Mouse (Mus musculus) gastrocnemius, adult 2 months (tissue): Measurements from ENCODE around the gene Cuedc2. TPM values are rescaled to one million over a fixed set of nuclear protein-coding genes. Genes with fewer than 3 reads are reported as not detected.
A peak's percentile ranks its signal among the peaks of the same experiment; 100 is the strongest.

Experiments used
- DNase-seq: peaks from one replicate; pipeline ENCODE4 v3.0.0; 2022
- H3K27ac ChIP-seq: fragments of 200-600 bp; 2 replicates; pipeline ENCODE4 v1.8.1; 2022; ENCODE audit warnings: mild to moderate bottlenecking
- H3K4me3 ChIP-seq: fragments of 200-600 bp; 2 replicates; pipeline ENCODE4 v1.8.1; 2022; ENCODE audit warnings: mild to moderate bottlenecking, moderate library complexity
- CTCF ChIP-seq: fragments of 200-600 bp; IDR thresholded peaks from 2 replicates; pipeline ENCODE4 v1.8.1; 2022; ENCODE audit warnings: antibody characterized with exemption, mild to moderate bottlenecking, moderate library complexity
- intact Hi-C: fragments of 180-260 bp; cut with DNase I; formaldehyde crosslinking; loops from one replicate; pipeline ENCODE4 v1.15.1; 2025
- total RNA-seq, 2 experiments: library from RNA; stranded (reverse); gene quantifications; 2 replicates each; pipeline ENCODE4 v1.2.3; 2021

Gene Cuedc2
- total RNA-seq, 2 experiments from 2014 or later = 58.2 to 67.6 TPM

GRCm38 (mm10) chr19:46332721-46333339, 5.7 kb downstream of the Cuedc2 start:
- intact Hi-C loops = loop anchor here (10.0 kb wide), 1 partner anchor 112 kb away; no protein-coding TSS in a partner anchor
- TF ChIP-seq CTCF = no peak
- Histone ChIP-seq H3K27ac (no peak overlapping the region), H3K4me3 (no peak overlapping the region)
- no peak for DNase-seq

- Histone ChIP-seq H3K4me3 (no peak overlapping the region), H3K27ac (no peak overlapping the region)
- DNase-seq = no peak
- intact Hi-C loops = loop anchor here (10.0 kb wide), 1 partner anchor 113 kb away; no protein-coding TSS in a partner anchor
- no peak for TF ChIP-seq CTCF
Observed at GRCm38 (mm10) chr19:46331936-46332335, 6.6 kb downstream of the Cuedc2 start.

DNA sequence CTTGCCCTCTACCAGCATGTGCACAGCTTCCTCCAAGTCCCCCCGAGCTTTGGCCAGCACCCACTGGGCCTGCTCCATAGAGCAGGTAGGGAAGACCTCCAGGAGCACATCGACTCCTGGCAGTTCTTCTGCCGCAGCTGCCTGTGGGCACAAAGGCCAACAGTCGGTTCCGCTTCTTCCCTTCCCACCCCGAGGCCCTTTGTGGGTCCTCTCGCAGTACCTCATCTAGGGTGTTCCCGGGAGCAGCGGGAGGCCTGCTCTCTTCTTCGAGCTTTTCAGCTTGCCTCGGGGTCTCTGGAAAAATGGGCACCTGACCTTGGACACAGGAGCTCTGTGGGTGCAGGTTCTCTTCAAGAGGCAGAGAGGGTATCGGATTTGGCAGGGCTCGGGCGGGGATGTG, 7.2 kb downstream of the Cuedc2 start:
- no peak overlapping the region for H3K4me3 ChIP-seq
- H3K27ac ChIP-seq = no peak overlapping the region
- DNase-seq = no peak
- TF ChIP-seq CTCF = no peak
- intact Hi-C loops = loop anchor here (10.0 kb wide), 1 partner anchor 113 kb away; no protein-coding TSS in a partner anchor

DNA sequence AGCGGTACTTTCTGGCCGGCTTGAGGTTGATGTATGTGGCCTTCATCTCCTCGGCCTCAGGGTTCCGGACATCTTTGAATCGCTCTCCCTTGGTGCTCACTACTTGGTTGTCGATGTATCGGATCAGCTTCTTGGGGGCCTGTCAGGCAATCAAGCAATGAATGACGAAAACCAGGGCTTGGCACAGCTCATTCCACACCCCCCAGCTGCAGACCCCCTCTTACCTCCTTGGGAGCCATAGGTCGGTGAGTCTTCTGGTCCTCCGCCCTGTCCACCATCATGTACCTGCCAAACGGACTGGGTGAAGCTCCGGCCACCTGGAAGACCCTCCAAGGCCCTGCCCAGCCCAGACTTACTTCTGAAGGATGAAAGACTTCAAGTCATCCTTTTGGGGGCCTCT, 7.8 kb downstream of the Cuedc2 start:
- DNase-seq = no peak
- no peak for TF ChIP-seq CTCF
- no peak overlapping the region for H3K27ac ChIP-seq
- intact Hi-C loops = loop anchor here (10.0 kb wide), 1 partner anchor 114 kb away; no protein-coding TSS in a partner anchor
- H3K4me3 ChIP-seq = no peak overlapping the region

- TF ChIP-seq CTCF = peak; percentile 91
- Histone ChIP-seq H3K27ac (0 out of 2 replicates have a peak overlapping the region, but pooled peaks have one; percentile 36), H3K4me3 (peak overlapping the region; percentile 21)
- peak; percentile 88 for DNase-seq
- intact Hi-C loops = loop anchor here (10.0 kb wide), 1 partner anchor 115 kb away; no protein-coding TSS in a partner anchor
Observed at GRCm38 (mm10) chr19:46329951-46330350, 8.6 kb downstream of the Cuedc2 start.

DNA sequence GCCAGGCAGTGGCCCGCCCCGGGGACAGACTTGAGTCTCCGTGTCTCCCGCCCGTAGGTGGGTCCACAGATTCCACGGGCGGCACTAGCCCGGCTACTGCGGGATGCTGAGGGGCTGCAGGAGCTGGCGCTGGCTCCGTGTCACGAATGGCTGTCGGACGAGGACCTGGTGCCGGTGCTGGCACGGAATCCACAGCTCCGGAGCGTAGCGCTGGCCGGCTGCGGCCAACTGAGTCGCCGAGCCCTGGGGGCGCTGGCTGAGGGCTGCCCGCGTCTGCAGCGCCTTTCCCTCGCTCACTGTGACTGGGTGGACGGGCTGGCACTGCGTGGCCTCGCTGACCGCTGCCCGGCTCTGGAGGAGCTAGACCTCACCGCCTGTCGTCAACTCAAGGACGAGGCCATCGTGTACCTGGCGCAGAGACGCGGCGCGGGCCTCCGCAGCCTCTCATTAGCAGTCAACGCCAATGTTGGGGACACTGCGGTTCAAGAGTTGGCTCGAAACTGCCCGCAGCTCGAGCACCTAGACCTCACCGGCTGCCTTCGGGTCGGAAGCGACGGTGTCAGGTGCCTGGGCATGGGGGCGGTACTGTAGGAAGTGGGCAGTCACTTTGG, 9.4 kb downstream of the Cuedc2 start:
- H3K27ac ChIP-seq = peak overlapping the region; percentile 95
- peak overlapping the region; percentile 75 for H3K4me3 ChIP-seq
- DNase-seq = no peak
- TF ChIP-seq CTCF = no peak
- intact Hi-C loops = no loop called here

DNA sequence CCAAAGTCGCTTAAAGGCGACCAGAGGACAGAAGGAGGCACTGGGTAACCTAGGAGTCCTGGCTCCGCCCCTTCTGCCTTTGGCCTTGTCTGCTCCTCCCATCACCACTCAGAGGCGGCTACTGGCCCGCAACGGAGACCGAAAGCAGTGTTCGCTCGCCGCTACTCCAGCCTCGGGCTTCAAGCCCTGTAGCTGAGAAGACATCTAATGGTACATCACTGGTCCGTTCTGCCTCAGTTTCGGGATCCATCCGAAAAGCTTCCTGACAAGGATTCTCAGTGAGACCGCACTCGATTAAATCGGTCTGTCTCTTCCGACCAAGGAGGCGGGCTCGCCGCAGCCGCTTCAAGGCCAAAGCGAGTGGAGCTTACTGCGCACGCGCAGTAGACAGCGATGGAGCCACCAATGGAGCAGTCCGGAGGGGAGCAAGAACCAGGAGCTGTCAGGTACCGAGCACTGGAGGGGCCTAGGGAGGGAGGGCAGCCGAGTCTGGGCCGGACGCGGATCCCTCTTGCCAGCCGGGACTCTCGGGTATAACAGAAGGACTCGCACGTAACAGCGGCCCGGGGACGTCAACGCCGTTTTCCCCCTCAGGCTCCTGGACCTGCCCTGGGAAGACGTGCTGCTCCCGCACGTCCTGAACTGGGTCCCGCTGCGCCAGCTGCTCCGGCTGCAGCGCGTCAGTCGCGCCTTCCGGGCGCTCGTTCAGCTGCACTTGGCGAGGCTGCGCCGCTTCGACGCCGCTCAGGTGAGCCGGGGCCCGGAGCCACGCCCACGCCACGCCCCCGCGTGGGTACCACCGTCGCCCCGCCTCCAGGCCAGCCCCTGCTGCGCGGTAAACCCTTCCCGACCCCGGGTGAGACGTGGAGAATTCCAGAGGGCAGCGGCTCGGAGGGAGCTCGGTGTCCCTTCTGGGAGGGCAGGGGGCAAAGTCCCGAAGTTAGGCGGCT, 10.1 kb downstream of the Cuedc2 start, which contains the start of gene Fbxl15:
TSS of gene Fbxl15 (plus strand) at position 104 of the 950 bp plus-strand sequence.
- intact Hi-C loops = no loop called here
- Histone ChIP-seq H3K4me3 (peak within 1 kb of the TSS; percentile 75), H3K27ac (peak within 1 kb of the TSS; percentile 95)
- peak; percentile 96 for DNase-seq
- TF ChIP-seq CTCF = no peak; the same call in 1 of the 2 replicates

DNA sequence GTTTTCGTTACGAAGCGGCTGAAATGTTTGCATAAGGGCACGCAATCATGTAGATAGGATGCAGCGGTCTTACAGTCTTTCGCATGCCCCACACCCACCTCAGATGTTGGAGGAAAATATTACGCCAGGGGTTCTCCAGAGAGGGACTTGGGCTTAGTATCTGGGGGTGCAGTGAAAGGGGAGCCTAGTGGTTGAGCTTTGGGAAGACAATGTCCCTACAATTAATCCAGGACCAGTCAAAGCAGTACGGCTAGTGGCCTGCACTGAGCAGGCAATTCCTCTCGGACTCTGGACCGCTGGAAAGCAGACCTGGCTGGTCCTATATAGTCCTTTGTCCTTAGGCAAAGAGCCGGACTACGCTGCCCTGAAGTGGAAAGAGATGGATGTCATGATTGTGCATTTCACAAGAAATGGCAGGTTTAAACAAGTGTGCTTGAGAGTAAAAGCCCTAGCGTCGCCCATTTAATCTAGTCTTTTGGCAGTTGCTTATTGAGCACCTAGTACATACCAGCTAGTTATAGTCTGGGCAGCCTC, 10.9 kb downstream of the Cuedc2 start:
- intact Hi-C loops = no loop called here
- no peak for DNase-seq
- peak overlapping the region; percentile 95 for H3K27ac ChIP-seq
- no peak for TF ChIP-seq CTCF
- H3K4me3 ChIP-seq = peak overlapping the region; percentile 75

DNA sequence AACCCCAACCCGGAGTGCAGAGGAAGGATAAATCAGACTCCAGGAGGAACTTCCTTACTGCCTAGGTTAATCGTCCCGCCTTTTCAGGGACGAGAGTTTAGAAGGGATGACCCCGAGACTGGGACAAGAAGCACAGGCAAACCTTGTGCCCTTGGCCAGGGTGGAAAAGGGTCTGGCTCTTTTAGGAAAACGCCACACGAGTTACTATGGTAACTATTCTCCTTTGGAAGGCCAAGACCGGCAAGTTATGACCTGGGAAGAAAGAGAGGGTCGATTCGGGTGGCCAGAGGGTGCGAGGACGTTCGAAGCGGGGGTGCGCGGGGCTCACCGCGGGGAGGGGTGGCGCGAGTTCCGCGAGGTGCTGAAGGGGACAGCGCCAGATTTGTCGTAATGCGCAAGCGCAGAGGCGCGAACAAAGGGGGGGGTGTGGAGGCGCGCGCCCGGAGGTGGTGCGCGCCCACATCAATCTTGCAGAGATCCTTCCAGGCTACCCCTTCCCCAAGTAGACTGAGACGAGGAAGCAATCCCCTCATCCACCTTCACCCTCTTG, 11.7 kb downstream of the Cuedc2 start, which contains the start of gene Psd:
TSS of gene Psd (minus strand) at position 401 of the 550 bp plus-strand sequence.
- peak within 1 kb of the TSS; percentile 95 for H3K27ac ChIP-seq
- peak; percentile 68 for DNase-seq
- no peak for TF ChIP-seq CTCF
- intact Hi-C loops = no loop called here
- peak within 1 kb of the TSS; percentile 75 for H3K4me3 ChIP-seq

GRCm38 (mm10) chr19:46326019-46326755, 12.3 kb downstream of the Cuedc2 start:
- intact Hi-C loops = no loop called here
- no peak for DNase-seq
- TF ChIP-seq CTCF = no peak
- Histone ChIP-seq H3K27ac (no peak overlapping the region), H3K4me3 (peak overlapping the region; percentile 75)

DNA sequence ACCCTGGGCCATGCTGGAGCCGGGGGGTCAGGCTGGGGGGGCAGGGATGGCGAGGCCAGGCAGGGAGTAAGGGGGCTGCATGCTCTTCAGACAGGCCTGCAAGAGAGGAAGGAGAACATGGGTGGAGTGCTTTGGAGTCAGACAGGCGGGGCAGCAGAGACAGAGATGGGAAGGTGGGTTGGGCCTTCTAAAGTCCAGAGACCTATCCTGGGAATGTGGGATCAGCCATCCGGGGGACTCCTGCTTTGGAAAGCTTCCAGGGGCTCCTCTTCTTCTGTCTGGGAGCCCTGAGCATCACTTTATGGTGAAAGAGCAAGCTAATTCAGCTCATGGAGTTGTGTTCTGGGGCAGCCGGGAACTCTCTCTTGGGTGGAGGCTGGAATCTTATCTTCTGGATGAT, 13.6 kb downstream of the Cuedc2 start:
- TF ChIP-seq CTCF = no peak
- no peak overlapping the region for H3K27ac ChIP-seq
- DNase-seq = no peak
- no peak overlapping the region for H3K4me3 ChIP-seq
- intact Hi-C loops = no loop called here
